Mouse (Mus musculus): ENCODE data around the gene Gdpd4. TPM values are rescaled to one million over a fixed set of nuclear protein-coding genes. Genes with fewer than 3 reads are reported as not detected.

Gdpd4 gene
- polyA plus RNA-seq, 1 experiment from 2014 or later: 0.09 TPM

Other genes with a start within 250 kb of the Gdpd4 start
- gene Clns1a, start 223.3 kb upstream of the Gdpd4 start, polyA plus RNA-seq (2015; fragmentation: Nextera tagmentation; extraction: Ambion mirVana): 167 and 169 TPM in 2 replicates
- 15.2 and 18.5 TPM in 2 replicates for gene Aqp11, start 181.7 kb upstream of the Gdpd4 start, polyA plus RNA-seq (2015; fragmentation: Nextera tagmentation; extraction: Ambion mirVana)
- 148 and 150 TPM in 2 replicates for gene Pak1, start 131.4 kb upstream of the Gdpd4 start, polyA plus RNA-seq (2015; fragmentation: Nextera tagmentation; extraction: Ambion mirVana)
- 22.5 and 22.8 TPM in 2 replicates for gene Myo7a, start 199.6 kb downstream of the Gdpd4 start, polyA plus RNA-seq (2015; fragmentation: Nextera tagmentation; extraction: Ambion mirVana)
- 0.35 TPM in 2 replicates for gene Omp, start 225.5 kb downstream of the Gdpd4 start, polyA plus RNA-seq (2015; fragmentation: Nextera tagmentation; extraction: Ambion mirVana)